Mouse (Mus musculus) heart, embryonic 16.5 days (tissue): ENCODE results near the gene Fbxw8. TPM values are rescaled to one million over a fixed set of nuclear protein-coding genes. Genes with fewer than 3 reads are reported as not detected.
A peak's percentile ranks its signal among the peaks of the same experiment; 100 is the strongest.

Source experiments
- ATAC-seq: fragments of 200-750 bp; cut with Nextera tagmentation; replicated peaks from 2 replicates; pipeline ENCODE4 v1.8.0; 2017; ENCODE audit warnings: moderate number of reproducible peaks; ENCODE audit not compliant: insufficient read depth, low FRiP score; ENCODE audit errors: extremely low read depth
- H3K27ac ChIP-seq: fragments of 300-500 bp; sonication (generic); 2 replicates; pipeline ENCODE4 v1.5.1; 2014; ENCODE audit warnings: mild to moderate bottlenecking, low read length, control low read depth, moderate library complexity
- H3K27me3 ChIP-seq: fragments of 300-500 bp; sonication (generic); 2 replicates; pipeline ENCODE4 v1.6.1; 2014; ENCODE audit warnings: low read length, mixed read lengths; ENCODE audit not compliant: control insufficient read depth, insufficient read depth
- H3K36me3 ChIP-seq: fragments of 300-500 bp; sonication (generic); 2 replicates; pipeline ENCODE4 v1.6.1; 2014; ENCODE audit not compliant: control insufficient read depth, insufficient read depth
- H3K4me1 ChIP-seq: fragments of 300-500 bp; sonication (generic); 2 replicates; pipeline ENCODE4 v1.6.1; 2014; ENCODE audit warnings: low read length, mixed read lengths; ENCODE audit not compliant: control insufficient read depth, insufficient read depth
- H3K4me2 ChIP-seq: fragments of 300-500 bp; sonication (generic); 2 replicates; pipeline ENCODE4 v1.6.1; 2014; ENCODE audit warnings: low read depth, mild to moderate bottlenecking, control low read depth, low read length
- H3K4me3 ChIP-seq: fragments of 300-500 bp; sonication (generic); 2 replicates; pipeline ENCODE4 v1.5.1; 2014; ENCODE audit warnings: mild to moderate bottlenecking, control low read depth, low read length
- H3K9ac ChIP-seq: fragments of 300-500 bp; sonication (generic); 2 replicates; pipeline ENCODE4 v1.6.1; 2014; ENCODE audit warnings: low read length, control low read depth
- H3K9me3 ChIP-seq: fragments of 300-500 bp; sonication (generic); replicated peaks from 2 replicates; pipeline ENCODE4 v1.6.1; 2016; ENCODE audit warnings: low read length; ENCODE audit not compliant: control insufficient read depth
- WGBS: fragments of 180-500 bp; shearing (Covaris S2); extraction: QIAGEN DNeasy Blood & Tissue Kit; methylation state at CpG from one replicate; pipeline ENCODE4 v1.1.7; 2014; 5-methylcytosine and 5-hydroxymethylcytosine counted together
- polyA plus RNA-seq: library from polyadenylated mRNA; unstranded; fragments of >200 nt; fragmentation: Nextera tagmentation; extraction: Ambion mirVana; gene quantifications from 2 replicates; pipeline ENCODE4 v1.2.1, GENCODE M21; 2015

Gene Fbxw8
- polyA plus RNA-seq, 1 experiment from 2014 or later: 18.6 TPM

DNA sequence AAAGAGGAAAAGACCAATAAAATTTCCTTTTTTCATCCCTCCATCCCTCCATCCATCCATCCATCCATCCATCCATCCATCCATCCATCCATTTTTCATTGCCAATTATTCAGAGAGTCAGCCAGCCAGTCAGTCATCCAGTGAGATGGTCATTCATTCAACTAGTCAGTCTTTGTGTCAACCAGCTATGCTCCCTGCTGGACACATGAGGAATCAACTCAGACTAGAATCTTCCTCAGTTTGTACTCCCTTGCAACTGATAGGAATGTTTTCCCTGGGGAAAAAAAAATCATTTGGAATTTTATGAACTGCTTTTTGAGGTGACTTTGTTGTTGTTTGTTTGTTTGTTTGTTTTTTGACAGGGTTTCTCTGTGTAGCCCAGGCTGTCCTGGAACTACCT, 10.2 kb upstream of the Fbxw8 start:
- Histone ChIP-seq H3K9ac (no peak overlapping the region), H3K9me3 (no peaks in the 10 kb centered on the region), H3K27ac (no peak overlapping the region), H3K4me2 (no peak overlapping the region), H3K27me3 (peaks cover 53% of the 10 kb centered on the region), H3K36me3 (no peaks in the 10 kb centered on the region), H3K4me3 (no peak overlapping the region), H3K4me1 (0 out of 2 replicates have a peak, but pooled peaks cover 4% of the 10 kb centered on the region)
- no peak for ATAC-seq

DNA sequence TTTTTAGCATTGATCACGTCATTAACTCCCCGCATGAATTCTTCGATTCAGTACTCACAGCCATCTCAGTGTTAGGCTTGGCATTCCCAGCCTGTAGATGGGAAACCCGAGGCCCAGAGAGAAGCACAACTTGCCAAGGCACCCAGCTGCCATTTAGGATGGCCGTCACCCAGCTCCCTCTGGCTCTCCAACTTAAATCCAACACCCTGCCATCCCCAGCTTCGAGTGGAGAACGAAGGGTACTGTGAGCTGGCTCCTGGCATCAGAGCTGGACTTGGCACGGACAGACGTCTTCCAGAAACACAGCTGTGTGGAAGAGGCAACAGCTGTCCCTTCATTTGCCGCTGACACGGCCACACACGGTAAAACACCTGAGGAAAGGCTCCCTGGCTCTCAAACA, 9.3 kb upstream of the Fbxw8 start, which contains the start of gene Hrk:
Gene Hrk (plus strand): TSS at position 68 of the 400 bp plus-strand sequence.
- H3K36me3 ChIP-seq: no peaks in the 10 kb centered on the region
- H3K27ac ChIP-seq: no peak within 1 kb of the TSS
- no peak within 1 kb of the TSS for H3K4me3 ChIP-seq
- no peak for ATAC-seq
- no peak within 1 kb of the TSS for H3K9ac ChIP-seq
- no peaks in the 10 kb centered on the region for H3K9me3 ChIP-seq
- 0 out of 2 replicates have a peak, but pooled peaks cover 4% of the 10 kb centered on the region for H3K4me1 ChIP-seq
- no peak within 1 kb of the TSS for H3K4me2 ChIP-seq
- 59% methylated on average over 12 of the region's 12 CpGs for WGBS
- H3K27me3 ChIP-seq: peaks cover 58% of the 10 kb centered on the region

DNA sequence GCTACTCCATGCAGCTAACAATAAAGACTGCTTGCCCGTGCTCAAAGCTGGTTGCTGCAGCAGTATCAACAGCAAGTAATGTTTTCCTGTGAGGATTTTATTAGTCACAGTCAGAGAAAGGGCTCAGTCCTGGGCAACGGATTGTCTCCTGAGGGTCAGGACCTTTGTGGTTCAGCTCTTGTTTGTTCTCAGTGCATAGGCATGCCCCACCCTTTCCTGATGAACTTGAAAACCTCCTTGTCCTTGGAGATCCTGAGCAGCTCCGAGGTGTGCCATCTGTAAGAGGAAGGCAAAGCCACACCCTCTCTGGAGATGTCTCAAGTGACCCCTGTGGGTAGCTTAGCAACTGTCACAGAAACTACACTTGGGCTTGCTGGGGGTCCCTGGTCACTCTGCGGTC, 5.4 kb upstream of the Fbxw8 start:
- Histone ChIP-seq H3K4me2 (no peak overlapping the region), H3K4me3 (no peak overlapping the region), H3K9me3 (no peaks in the 10 kb centered on the region), H3K27ac (no peak overlapping the region), H3K4me1 (no peaks in the 10 kb centered on the region), H3K36me3 (no peaks in the 10 kb centered on the region), H3K27me3 (peaks cover 38% of the 10 kb centered on the region), H3K9ac (no peak overlapping the region)
- 33% methylated on average over 4 of the region's 4 CpGs for WGBS
- no peak for ATAC-seq

DNA sequence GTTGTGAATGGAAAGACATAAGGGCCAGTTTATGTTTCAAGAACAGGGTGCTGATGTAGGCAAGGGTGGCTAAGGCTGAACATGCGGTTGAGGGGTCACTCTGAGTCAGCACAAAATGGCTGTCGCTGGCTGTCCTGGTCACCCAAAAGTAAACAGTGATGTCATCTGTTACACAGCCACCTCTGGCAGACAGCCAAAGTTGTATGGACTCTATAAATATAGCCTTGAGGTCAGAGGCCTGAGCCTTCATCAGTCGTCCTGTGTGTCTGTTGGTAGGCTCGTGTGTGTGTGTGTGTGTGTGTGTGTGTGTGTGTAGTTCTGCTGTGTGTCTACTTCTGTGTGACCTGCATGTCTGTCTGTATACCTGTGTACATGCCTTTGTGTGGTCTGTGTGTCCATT, 1.7 kb upstream of the Fbxw8 start:
- peaks cover 24% of the 10 kb centered on the region for H3K27me3 ChIP-seq
- ATAC-seq: no peak
- WGBS: 15% methylated on average over 4 of the region's 4 CpGs
- peaks cover 10% of the 10 kb centered on the region for H3K4me1 ChIP-seq
- H3K27ac ChIP-seq: no peak overlapping the region
- peaks cover 2% of the 10 kb centered on the region; the same call in 1 of the 2 replicates for H3K36me3 ChIP-seq
- no peak overlapping the region for H3K4me2 ChIP-seq
- H3K4me3 ChIP-seq: no peak overlapping the region
- H3K9me3 ChIP-seq: no peaks in the 10 kb centered on the region
- H3K9ac ChIP-seq: no peak overlapping the region

DNA sequence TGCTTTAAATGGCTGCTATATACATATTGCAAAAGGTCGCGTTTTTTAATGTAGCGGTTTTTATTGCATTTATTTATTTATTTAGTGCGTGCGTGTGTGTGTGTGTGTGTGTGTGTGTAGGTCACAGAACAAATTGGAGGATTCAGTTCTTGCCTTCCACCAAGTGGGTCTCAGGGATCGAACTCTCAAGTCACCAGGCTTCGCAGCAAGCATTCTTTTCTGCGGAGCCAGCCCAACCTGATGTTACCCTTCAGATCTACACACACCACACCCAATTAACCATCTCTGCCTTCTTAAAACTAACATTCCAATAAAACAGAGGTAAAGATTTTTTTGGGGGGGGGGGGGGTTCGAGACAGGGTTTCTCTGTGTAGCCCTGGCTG, 292 bp upstream of the Fbxw8 start:
- Histone ChIP-seq H3K4me2 (peak overlapping the region; percentile 79), H3K4me3 (peak overlapping the region; percentile 95), H3K9me3 (no peaks in the 10 kb centered on the region), H3K27ac (no peak overlapping the region; the same call in 1 of the 2 replicates), H3K9ac (peak overlapping the region; percentile 98), H3K36me3 (peaks cover 5% of the 10 kb centered on the region; the same call in 1 of the 2 replicates), H3K27me3 (peaks cover 13% of the 10 kb centered on the region), H3K4me1 (peaks cover 10% of the 10 kb centered on the region)
- 16% methylated on average over 9 of the region's 9 CpGs for WGBS
- no peak for ATAC-seq

DNA sequence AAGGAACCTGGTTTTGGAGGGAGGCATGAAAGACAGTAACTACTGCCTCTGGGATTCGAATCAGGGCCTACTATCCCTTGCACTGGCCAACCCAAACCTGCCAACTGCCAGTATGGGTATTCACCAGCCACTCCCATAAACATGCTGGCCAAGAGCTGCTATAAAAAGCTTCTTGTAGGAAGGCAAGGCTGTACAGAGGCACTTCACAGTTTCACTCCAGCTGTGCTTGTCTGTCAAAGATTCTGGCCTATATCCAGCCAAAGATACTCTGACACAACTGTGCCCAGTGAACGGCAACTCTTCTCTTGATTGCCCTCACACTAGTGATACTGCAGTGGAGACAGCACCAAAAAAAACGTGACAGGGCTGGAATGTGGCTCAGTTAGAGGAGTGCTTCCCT, 5.6 kb downstream of the Fbxw8 start:
- H3K27ac ChIP-seq: peak overlapping the region; percentile 59
- peaks cover 53% of the 10 kb centered on the region for H3K4me1 ChIP-seq
- no peak overlapping the region for H3K9ac ChIP-seq
- no peak overlapping the region for H3K4me2 ChIP-seq
- 46% methylated on average over 3 of the region's 3 CpGs for WGBS
- peaks cover 5% of the 10 kb centered on the region; the same call in 1 of the 2 replicates for H3K36me3 ChIP-seq
- no peaks in the 10 kb centered on the region for H3K27me3 ChIP-seq
- no peak overlapping the region for H3K4me3 ChIP-seq
- ATAC-seq: peak; percentile 21; the same call in 1 of the 2 replicates
- no peaks in the 10 kb centered on the region for H3K9me3 ChIP-seq

DNA sequence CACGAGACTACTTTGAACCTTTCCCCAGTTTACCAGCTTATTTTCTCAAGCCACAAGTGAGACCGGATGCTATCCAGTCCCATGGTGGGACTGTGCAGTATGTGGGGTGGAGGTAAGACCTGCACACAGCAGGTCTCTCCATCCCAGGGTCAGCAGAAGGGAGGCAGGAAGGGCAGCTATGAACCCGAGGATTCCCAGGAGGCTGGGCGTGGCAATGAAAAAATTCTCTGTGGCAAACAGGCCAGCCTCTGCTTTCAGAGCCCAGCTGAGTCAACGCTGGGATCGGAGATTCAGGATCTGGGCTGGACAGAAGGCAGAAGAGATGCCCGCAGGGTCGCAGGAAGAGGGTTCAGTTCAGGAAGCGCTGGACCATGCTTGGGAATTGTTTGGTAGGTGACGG, 8.0 kb downstream of the Fbxw8 start:
- WGBS: 75% methylated on average over 10 of the region's 10 CpGs
- Histone ChIP-seq H3K9me3 (no peaks in the 10 kb centered on the region), H3K27me3 (no peaks in the 10 kb centered on the region), H3K27ac (no peak overlapping the region), H3K4me2 (no peak overlapping the region), H3K36me3 (peaks cover 7% of the 10 kb centered on the region), H3K4me3 (no peak overlapping the region), H3K9ac (no peak overlapping the region), H3K4me1 (peaks cover 47% of the 10 kb centered on the region)
- ATAC-seq: no peak

DNA sequence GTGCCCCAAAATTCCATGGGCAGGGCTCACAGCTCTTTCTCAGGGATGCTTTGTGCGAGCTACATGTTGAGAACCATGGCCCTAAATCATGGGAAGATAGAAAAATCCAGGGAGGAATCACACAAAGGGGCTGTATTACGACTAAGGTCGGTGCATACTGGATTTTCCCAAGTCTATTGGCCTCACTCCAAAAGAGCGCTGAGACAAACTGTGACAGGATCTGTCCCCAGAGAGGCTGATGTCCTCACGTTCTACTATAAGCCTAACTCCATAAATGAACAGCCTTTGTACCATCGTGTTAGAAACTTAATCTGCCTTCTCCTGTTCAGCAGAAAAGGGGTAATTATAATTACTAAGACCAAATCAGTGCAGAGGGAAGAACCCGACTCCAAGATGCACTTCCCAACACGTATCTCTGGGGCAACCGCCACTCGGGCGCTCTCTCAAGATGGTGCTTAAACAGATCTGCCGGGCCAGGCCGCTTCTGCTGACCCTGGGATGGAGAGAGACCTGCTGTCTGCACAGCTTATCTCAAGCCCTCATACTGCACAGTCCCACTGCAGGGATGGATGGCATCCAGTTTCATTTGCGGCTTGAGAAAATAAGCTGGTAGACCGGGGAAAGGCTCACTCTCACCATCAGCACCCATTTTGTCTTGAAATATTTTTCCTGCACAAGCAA, 9.1 kb downstream of the Fbxw8 start:
- H3K4me2 ChIP-seq: peak overlapping the region; percentile 24
- no peaks in the 10 kb centered on the region for H3K27me3 ChIP-seq
- no peaks in the 10 kb centered on the region for H3K9me3 ChIP-seq
- peaks cover 47% of the 10 kb centered on the region for H3K4me1 ChIP-seq
- no peak overlapping the region; the same call in 1 of the 2 replicates for H3K4me3 ChIP-seq
- H3K36me3 ChIP-seq: peaks cover 12% of the 10 kb centered on the region
- peak overlapping the region; percentile 71 for H3K27ac ChIP-seq
- peak overlapping the region; percentile 33 for H3K9ac ChIP-seq
- whole genome bisulfite sequencing: 27% methylated on average over 15 of the region's 15 CpGs
- peak; percentile 56; the same call in 1 of the 2 replicates for ATAC-seq

DNA sequence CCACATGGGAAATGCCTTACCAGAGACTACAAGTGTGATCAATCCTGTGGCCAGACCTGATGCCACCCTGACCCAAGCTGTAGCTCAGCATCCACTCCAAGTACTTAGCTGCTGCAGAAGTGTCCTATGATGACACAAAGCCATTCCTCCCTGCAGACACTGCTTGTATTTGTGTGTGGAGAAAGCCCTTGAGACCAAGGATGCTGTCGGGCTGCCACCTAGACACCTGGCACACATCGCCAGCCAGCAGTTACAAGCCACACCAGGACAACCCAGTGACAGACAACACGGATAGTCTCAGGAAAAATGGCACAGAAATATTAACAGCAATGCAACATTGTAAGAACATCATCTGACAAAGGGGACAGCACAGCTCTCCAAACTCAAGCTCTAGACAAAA, 9.8 kb downstream of the Fbxw8 start:
- Histone ChIP-seq H3K27ac (peak overlapping the region; percentile 71), H3K4me1 (peaks cover 47% of the 10 kb centered on the region), H3K4me2 (no peak overlapping the region), H3K4me3 (no peak overlapping the region), H3K9ac (peak overlapping the region; percentile 13; the same call in 1 of the 2 replicates), H3K36me3 (peaks cover 12% of the 10 kb centered on the region), H3K27me3 (no peaks in the 10 kb centered on the region), H3K9me3 (no peaks in the 10 kb centered on the region)
- no peak for ATAC-seq
- 87% methylated on average over 3 of the region's 3 CpGs for WGBS
